ENCODE assay signal across 28 mouse cellular contexts in genomic region chr6:22803886-22804285, GRCm38 (mm10).
"Had no signal": no experiment of that assay in that cellular context is flagged by ENCODE, and none has a peak within 500 bp of the region (broad histone marks: within the 10 kb centered on the region; RNA-seq: fewer than 3 reads in every experiment).

No protein-coding gene starts in this region.

- ATAC-seq: forebrain, embryonic 13.5 days; forebrain, embryonic 14.5 days; forebrain, embryonic 15.5 days; forebrain, embryonic 16.5 days; forebrain, postnatal 0 days had no signal

- H3K4me2 ChIP-seq: embryonic facial prominence, embryonic 12.5 days; embryonic facial prominence, embryonic 13.5 days; embryonic facial prominence, embryonic 15.5 days; forebrain, embryonic 12.5 days; forebrain, embryonic 13.5 days; forebrain, embryonic 15.5 days had no signal

- DNase-seq: cerebellum, adult 18-20 months; cerebellum, adult 2 months; cerebellum, adult 8-10 months; cerebellum, adult 9-10 months; cerebellum, adult 9-11 months; cerebellum, postnatal 10 days; cerebellum, postnatal 14 days; cerebellum, postnatal 25 days; cerebellum, postnatal 36 days; embryo, embryonic 11 days; forebrain, postnatal 0 days; gastrocnemius, adult 2 months; gastrocnemius, postnatal 10 days; gastrocnemius, postnatal 14 days; gastrocnemius, postnatal 25 days; gastrocnemius, postnatal 36 days; heart, adult 11 months had no signal

- H3K9ac ChIP-seq: embryonic facial prominence, embryonic 12.5 days; embryonic facial prominence, embryonic 13.5 days; embryonic facial prominence, embryonic 15.5 days; forebrain, embryonic 12.5 days; forebrain, embryonic 13.5 days; forebrain, embryonic 15.5 days; forebrain, postnatal 0 days had no signal

- H3K9me3 ChIP-seq: embryonic facial prominence, embryonic 10.5 days; embryonic facial prominence, embryonic 12.5 days; embryonic facial prominence, embryonic 13.5 days; embryonic facial prominence, embryonic 15.5 days; forebrain, embryonic 10.5 days; forebrain, embryonic 12.5 days; forebrain, embryonic 13.5 days; forebrain, embryonic 15.5 days had no signal

- H3K27ac ChIP-seq: embryonic facial prominence, embryonic 10.5 days; embryonic facial prominence, embryonic 12.5 days; embryonic facial prominence, embryonic 13.5 days; embryonic facial prominence, embryonic 15.5 days; forebrain, embryonic 10.5 days; forebrain, embryonic 12.5 days; forebrain, embryonic 13.5 days; forebrain, embryonic 15.5 days; gastrocnemius, adult 2 months had no signal

- H3K36me3 ChIP-seq: embryonic facial prominence, embryonic 10.5 days; embryonic facial prominence, embryonic 12.5 days; embryonic facial prominence, embryonic 13.5 days; embryonic facial prominence, embryonic 15.5 days; forebrain, embryonic 10.5 days; forebrain, embryonic 12.5 days; forebrain, embryonic 15.5 days had no signal

- H3K4me1 ChIP-seq: embryonic facial prominence, embryonic 10.5 days; embryonic facial prominence, embryonic 12.5 days; embryonic facial prominence, embryonic 13.5 days; embryonic facial prominence, embryonic 15.5 days had no signal

- H3K4me3 ChIP-seq: embryonic facial prominence, embryonic 10.5 days; embryonic facial prominence, embryonic 12.5 days; embryonic facial prominence, embryonic 13.5 days; embryonic facial prominence, embryonic 15.5 days; erythroblast, embryonic 14.5 days; forebrain, embryonic 10.5 days; forebrain, embryonic 12.5 days; forebrain, embryonic 13.5 days; forebrain, embryonic 15.5 days; gastrocnemius, adult 2 months had no signal

- H3K27me3 ChIP-seq: embryonic facial prominence, embryonic 12.5 days; embryonic facial prominence, embryonic 13.5 days; embryonic facial prominence, embryonic 15.5 days; forebrain, embryonic 12.5 days; forebrain, embryonic 13.5 days; forebrain, embryonic 15.5 days had no signal
